Mouse (Mus musculus): ENCODE measurements around the gene Tnc.

GRCm38 (mm10) chr4:64011308-64011707 is 35.5 kb downstream of the Tnc start:
- no peak for TF ChIP-seq CTCF (conservative IDR thresholded peaks at IDR 0.05; ENCODE audit: insufficient read depth, insufficient read length, low read depth, low read length)
- TF ChIP-seq POLR2A (IDR thresholded peaks at IDR 0.05; ENCODE audit: low read depth, low read length): no peak
